Mouse (Mus musculus): ENCODE measurements around the gene Mllt10.

DNA sequence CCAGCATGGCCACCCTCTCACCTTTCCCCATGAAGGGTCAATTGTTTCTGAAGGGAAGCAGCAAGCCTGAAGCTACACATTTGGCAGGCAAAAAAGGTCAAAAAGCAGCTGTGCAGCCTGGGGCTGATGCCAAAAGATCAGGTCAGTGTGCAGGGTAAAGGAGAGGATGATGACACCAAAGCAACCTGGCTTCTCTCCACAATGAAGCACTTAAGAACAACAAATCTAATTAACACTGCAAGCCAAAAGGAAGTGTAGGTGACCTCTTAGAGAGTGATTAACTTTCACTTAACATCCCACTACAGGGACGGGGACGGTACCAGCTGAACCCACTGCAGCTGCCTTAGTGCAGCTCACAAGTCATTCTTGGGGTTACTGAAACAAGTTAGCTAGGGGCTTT is 174.2 kb downstream of the Mllt10 start:
- TF ChIP-seq CTCF (IDR thresholded peaks at IDR 0.05; ENCODE audit: low read depth) = no peak
- no peak for TF ChIP-seq EP300 (optimal IDR thresholded peaks at IDR 0.05)
